Mouse (Mus musculus): Measurements from ENCODE around the gene Adam33. TPM values are rescaled to one million over a fixed set of nuclear protein-coding genes. Genes with fewer than 3 reads are reported as not detected.
A peak's percentile ranks its signal among the peaks of the same experiment; 100 is the strongest.

Gene Adam33
- polyA plus RNA-seq, 1 experiment from 2014 or later: 3.2 TPM

DNA sequence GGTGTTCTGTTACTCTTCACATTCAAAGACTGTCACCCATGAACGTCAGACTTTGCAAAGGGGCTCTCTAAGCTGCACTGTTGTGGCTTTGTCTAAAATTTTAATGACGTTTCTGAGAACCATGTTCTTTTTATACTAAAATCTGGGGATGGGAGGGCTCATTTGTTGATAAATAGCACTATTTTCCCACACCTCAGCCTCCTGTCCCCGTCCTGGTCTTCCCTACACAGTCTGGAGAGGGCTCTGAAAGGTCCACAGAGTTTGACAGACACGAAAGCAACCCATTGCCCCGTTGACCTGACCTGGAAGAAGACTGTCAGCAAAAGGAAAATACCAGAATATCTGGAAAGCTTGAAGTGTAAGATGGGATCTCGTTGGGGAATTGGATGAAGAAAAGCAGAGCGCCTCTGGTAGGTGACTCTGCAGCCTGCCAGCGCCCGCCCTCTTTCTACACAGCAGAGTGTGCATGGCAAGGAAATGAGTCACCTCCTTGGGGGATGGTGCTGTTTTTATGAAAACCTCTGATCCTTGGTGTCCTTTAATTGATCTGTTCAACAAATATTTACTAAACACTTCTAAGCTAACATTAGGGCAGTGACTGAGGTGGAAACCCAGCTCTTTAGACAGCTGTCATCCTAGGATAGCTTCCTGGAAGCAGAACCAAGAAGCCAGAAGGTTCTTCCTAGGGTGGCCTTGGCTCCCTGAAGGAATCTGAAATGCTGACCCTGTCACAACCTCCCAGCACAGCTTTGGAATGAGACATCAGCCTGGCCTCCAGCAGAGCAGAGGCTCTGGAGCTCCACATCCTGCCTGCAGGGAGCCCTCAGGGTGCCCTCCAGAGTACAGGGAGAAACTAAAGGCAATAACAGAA lies 34.3 kb downstream of the Adam33 start:
- DNase-seq (ENCODE audit: low spot score) (peak; percentile 50), ATAC-seq (peak; percentile 82)
- H3K27ac ChIP-seq (ENCODE audit: low read length): no peak overlapping the region
- TF ChIP-seq CTCF (IDR thresholded peaks at IDR 0.05): no peak
- TF ChIP-seq EP300 (IDR thresholded peaks at IDR 0.05): no peak
- H3K4me2 ChIP-seq (replicated peaks; ENCODE audit: low read depth, low read length): no peak overlapping the region
- no peaks in the 10 kb centered on the region for H3K9me3 ChIP-seq (ENCODE audit: low read length)
- no peak overlapping the region for H3K4me3 ChIP-seq (ENCODE audit: low read depth, low read length)
- no peaks in the 10 kb centered on the region for H3K27me3 ChIP-seq (replicated peaks; ENCODE audit: insufficient read depth, low read length)
- no peaks in the 10 kb centered on the region for H3K4me1 ChIP-seq (ENCODE audit: insufficient read depth, low read depth, low read length)
- no peaks in the 10 kb centered on the region for H3K36me3 ChIP-seq (ENCODE audit: insufficient read depth, low read length)
- H3K9ac ChIP-seq (replicated peaks; ENCODE audit: low read depth): no peak overlapping the region
- WGBS: 47% methylated on average over 9 of the region's 9 CpGs

DNA sequence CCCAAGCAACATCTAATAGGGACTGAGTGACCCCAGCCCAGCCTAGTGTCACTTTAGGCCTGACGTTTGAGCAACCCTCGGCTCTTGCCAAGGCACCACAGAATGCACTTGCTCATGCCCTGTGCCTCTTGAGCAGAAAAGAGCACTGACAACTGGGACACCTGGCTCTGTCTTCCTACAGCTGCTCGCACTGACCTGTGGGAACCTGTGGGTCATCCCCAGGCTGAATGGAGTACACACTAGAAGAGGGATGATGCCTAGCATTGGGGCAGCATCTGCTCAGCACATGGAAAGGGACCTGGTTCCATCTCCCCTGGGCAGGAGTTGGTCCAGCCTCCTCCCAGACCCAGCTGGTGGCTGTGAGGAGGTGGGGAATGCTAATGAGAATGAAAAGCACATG lies 36.7 kb downstream of the Adam33 start:
- ATAC-seq: no peak
- TF ChIP-seq EP300 (IDR thresholded peaks at IDR 0.05) (no peak), CTCF (IDR thresholded peaks at IDR 0.05) (no peak)
- Histone ChIP-seq H3K27ac (ENCODE audit: low read length) (no peak overlapping the region), H3K9me3 (ENCODE audit: low read length) (no peaks in the 10 kb centered on the region), H3K4me3 (ENCODE audit: low read depth, low read length) (no peak overlapping the region), H3K4me2 (replicated peaks; ENCODE audit: low read depth, low read length) (no peak overlapping the region), H3K27me3 (replicated peaks; ENCODE audit: insufficient read depth, low read length) (no peaks in the 10 kb centered on the region), H3K36me3 (ENCODE audit: insufficient read depth, low read length) (0 out of 2 replicates have a peak, but pooled peaks cover under 1% of the 10 kb centered on the region), H3K9ac (replicated peaks; ENCODE audit: low read depth) (no peak overlapping the region), H3K4me1 (ENCODE audit: insufficient read depth, low read depth, low read length) (no peaks in the 10 kb centered on the region)
- 92% methylated on average over 3 of the region's 3 CpGs for WGBS
- no peak for DNase-seq (ENCODE audit: low spot score)

DNA sequence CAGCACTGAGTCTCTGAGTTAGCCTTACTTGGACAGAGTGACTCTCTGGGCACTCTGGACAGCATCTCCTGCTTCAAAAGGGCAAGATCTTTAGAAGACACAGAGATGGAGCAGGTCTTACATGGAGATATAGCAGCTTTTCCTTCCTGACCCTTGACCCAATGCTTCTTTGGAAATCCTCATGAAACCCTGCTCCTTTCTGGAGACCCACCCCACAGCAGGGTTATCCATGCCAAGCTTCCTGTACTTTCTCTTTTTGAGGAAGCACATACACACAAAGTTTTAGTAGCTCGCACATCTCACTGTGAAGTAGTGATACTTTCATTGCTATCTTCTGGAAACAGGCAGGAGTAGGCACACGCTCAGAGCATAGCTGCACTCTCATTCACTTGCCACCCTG lies 38.4 kb downstream of the Adam33 start:
- no peak overlapping the region for H3K9ac ChIP-seq (replicated peaks; ENCODE audit: low read depth)
- TF ChIP-seq EP300 (IDR thresholded peaks at IDR 0.05) (no peak), CTCF (IDR thresholded peaks at IDR 0.05) (no peak)
- no peak for ATAC-seq
- no peaks in the 10 kb centered on the region for H3K27me3 ChIP-seq (replicated peaks; ENCODE audit: insufficient read depth, low read length)
- 95% methylated on average over 2 of the region's 2 CpGs for WGBS
- no peaks in the 10 kb centered on the region for H3K9me3 ChIP-seq (ENCODE audit: low read length)
- H3K27ac ChIP-seq (ENCODE audit: low read length): no peak overlapping the region
- H3K36me3 ChIP-seq (ENCODE audit: insufficient read depth, low read length): peaks cover 5% of the 10 kb centered on the region; the same call in 1 of the 2 replicates
- no peaks in the 10 kb centered on the region for H3K4me1 ChIP-seq (ENCODE audit: insufficient read depth, low read depth, low read length)
- no peak overlapping the region for H3K4me3 ChIP-seq (ENCODE audit: low read depth, low read length)
- no peak overlapping the region for H3K4me2 ChIP-seq (replicated peaks; ENCODE audit: low read depth, low read length)
- DNase-seq (ENCODE audit: low spot score): no peak

DNA sequence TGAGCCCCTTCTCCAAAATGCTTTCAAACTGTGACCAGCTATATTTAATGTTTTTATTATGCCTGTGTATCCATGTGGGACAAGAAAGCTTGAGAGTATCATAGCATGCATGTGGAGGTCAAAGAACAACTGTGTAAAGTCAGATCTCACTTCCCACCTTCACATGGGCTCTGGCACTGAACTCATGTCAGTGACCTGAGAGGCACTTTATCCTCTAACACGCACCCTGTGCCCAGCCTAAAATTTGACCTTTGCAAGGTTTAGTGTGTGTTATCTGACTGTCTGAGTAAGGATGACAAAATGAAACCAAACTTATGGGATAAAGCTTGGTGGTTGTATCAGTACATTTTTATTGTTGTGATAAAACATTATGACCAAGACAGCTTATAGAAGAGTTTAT lies 53.0 kb downstream of the Adam33 start:
- WGBS: 68% methylated on average over 1 of the region's 1 CpGs
- Histone ChIP-seq H3K9ac (replicated peaks; ENCODE audit: low read depth) (no peak overlapping the region), H3K27me3 (replicated peaks; ENCODE audit: insufficient read depth, low read length) (no peaks in the 10 kb centered on the region), H3K36me3 (ENCODE audit: insufficient read depth, low read length) (peaks cover 9% of the 10 kb centered on the region; the same call in 1 of the 2 replicates), H3K4me1 (ENCODE audit: insufficient read depth, low read depth, low read length) (no peaks in the 10 kb centered on the region), H3K27ac (ENCODE audit: low read length) (no peak overlapping the region), H3K4me3 (ENCODE audit: low read depth, low read length) (no peak overlapping the region), H3K9me3 (ENCODE audit: low read length) (no peaks in the 10 kb centered on the region), H3K4me2 (replicated peaks; ENCODE audit: low read depth, low read length) (no peak overlapping the region)
- no peak for DNase-seq (ENCODE audit: low spot score)
- no peak for ATAC-seq
- TF ChIP-seq EP300 (IDR thresholded peaks at IDR 0.05): no peak
- TF ChIP-seq CTCF (IDR thresholded peaks at IDR 0.05): no peak

DNA sequence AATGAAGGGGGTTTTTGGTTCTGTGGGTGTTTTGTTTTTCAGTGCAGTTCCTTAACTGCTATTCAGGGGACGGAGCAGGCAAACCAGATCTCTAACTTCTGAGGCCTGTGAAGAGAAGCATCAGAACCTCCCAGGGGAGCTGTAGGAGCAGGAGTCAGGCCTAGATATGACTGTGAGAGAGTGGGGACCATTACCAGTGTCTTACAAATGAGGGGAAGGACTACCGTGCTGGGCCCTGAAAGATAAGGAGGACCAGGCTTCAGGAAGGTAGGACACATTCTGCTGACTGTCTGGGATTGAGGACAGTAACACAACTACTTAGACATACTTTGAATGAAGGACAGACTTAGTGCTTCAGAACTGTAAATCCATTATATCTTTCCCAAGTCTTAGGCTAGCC lies 54.5 kb downstream of the Adam33 start:
- TF ChIP-seq CTCF (IDR thresholded peaks at IDR 0.05): no peak
- no peak for TF ChIP-seq EP300 (IDR thresholded peaks at IDR 0.05)
- peaks cover 19% of the 10 kb centered on the region; the same call in 1 of the 2 replicates for H3K36me3 ChIP-seq (ENCODE audit: insufficient read depth, low read length)
- no peak for ATAC-seq
- H3K9me3 ChIP-seq (ENCODE audit: low read length): no peaks in the 10 kb centered on the region
- WGBS: 85% methylated on average over 2 of the region's 2 CpGs
- no peak overlapping the region for H3K9ac ChIP-seq (replicated peaks; ENCODE audit: low read depth)
- H3K4me2 ChIP-seq (replicated peaks; ENCODE audit: low read depth, low read length): no peak overlapping the region
- no peaks in the 10 kb centered on the region for H3K27me3 ChIP-seq (replicated peaks; ENCODE audit: insufficient read depth, low read length)
- DNase-seq (ENCODE audit: low spot score): no peak
- no peak overlapping the region for H3K4me3 ChIP-seq (ENCODE audit: low read depth, low read length)
- H3K4me1 ChIP-seq (ENCODE audit: insufficient read depth, low read depth, low read length): no peaks in the 10 kb centered on the region
- no peak overlapping the region for H3K27ac ChIP-seq (ENCODE audit: low read length)

Small RNAs within 50 kb of the gene (microRNA-seq; reads per million reads assigned to microRNA genes)
- gene Mir6973b: not detected

Other genes with a start within 250 kb of the Adam33 start
- 15.6 and 22.9 TPM in 2 replicates for gene 4930402H24Rik, start 157.4 kb downstream of the Adam33 start, polyA plus RNA-seq (2015; fragmentation: Nextera tagmentation; extraction: Ambion mirVana)
- gene Atrn, start 157.3 kb downstream of the Adam33 start, polyA plus RNA-seq (2015; fragmentation: Nextera tagmentation; extraction: Ambion mirVana): 5.2 and 5.3 TPM in 2 replicates
- 1.2 and 1.4 TPM in 2 replicates for gene Gfra4, start 20.7 kb downstream of the Adam33 start, polyA plus RNA-seq (2015; fragmentation: Nextera tagmentation; extraction: Ambion mirVana)
- gene Siglec1, start 23.0 kb upstream of the Adam33 start, polyA plus RNA-seq (2015; fragmentation: Nextera tagmentation; extraction: Ambion mirVana): 1.1 TPM in 2 replicates
- 16.7 and 17.9 TPM in 2 replicates for gene Hspa12b, start 63.5 kb upstream of the Adam33 start, polyA plus RNA-seq (2015; fragmentation: Nextera tagmentation; extraction: Ambion mirVana)
- gene Gm11037, start 69.7 kb upstream of the Adam33 start, polyA plus RNA-seq (2015; fragmentation: Nextera tagmentation; extraction: Ambion mirVana): not detected in 2 replicates
- 28.3 and 32.8 TPM in 2 replicates for gene 1700037H04Rik, start 96.3 kb upstream of the Adam33 start, polyA plus RNA-seq (2015; fragmentation: Nextera tagmentation; extraction: Ambion mirVana)
- gene Cenpb, start 116.3 kb upstream of the Adam33 start, polyA plus RNA-seq (2015; fragmentation: Nextera tagmentation; extraction: Ambion mirVana): 13.2 and 14.9 TPM in 2 replicates
- 36.5 and 38.7 TPM in 2 replicates for gene Cdc25b, start 123.1 kb upstream of the Adam33 start, polyA plus RNA-seq (2015; fragmentation: Nextera tagmentation; extraction: Ambion mirVana)
- gene Spef1, start 123.5 kb upstream of the Adam33 start, polyA plus RNA-seq (2015; fragmentation: Nextera tagmentation; extraction: Ambion mirVana): 12.2 TPM in 2 replicates
- gene Ap5s1, start 143.3 kb upstream of the Adam33 start, polyA plus RNA-seq (2015; fragmentation: Nextera tagmentation; extraction: Ambion mirVana): 27.9 and 28.0 TPM in 2 replicates
- gene Mavs, start 170.2 kb upstream of the Adam33 start, polyA plus RNA-seq (2015; fragmentation: Nextera tagmentation; extraction: Ambion mirVana): 14.1 and 14.4 TPM in 2 replicates
- gene Pank2, start 198.7 kb upstream of the Adam33 start, polyA plus RNA-seq (2015; fragmentation: Nextera tagmentation; extraction: Ambion mirVana): 22.3 and 26.7 TPM in 2 replicates